Mouse (Mus musculus): ENCODE measurements around the gene Mid1. TPM values are rescaled to one million over a fixed set of nuclear protein-coding genes. Genes with fewer than 3 reads are reported as not detected.
A peak's percentile ranks its signal among the peaks of the same experiment; 100 is the strongest.

The Mid1 gene
- polyA plus RNA-seq, 1 experiment from 2014 or later = 4.2 TPM

GRCm38 (mm10) chrX:169800238-169800637, 115.2 kb downstream of the Mid1 start:
- Histone ChIP-seq H3K36me3 (ENCODE audit: control insufficient read depth, insufficient read depth, low read length) (no peaks in the 10 kb centered on the region), H3K9me3 (ENCODE audit: control insufficient read depth, low read length) (no peaks in the 10 kb centered on the region), H3K27ac (ENCODE audit: low read depth, low read length) (no peak overlapping the region), H3K9ac (ENCODE audit: low read depth, low read length) (no peak overlapping the region), H3K4me1 (ENCODE audit: control insufficient read depth, insufficient read depth, low read depth, low read length) (no peaks in the 10 kb centered on the region), H3K4me2 (ENCODE audit: low read length) (no peak overlapping the region), H3K27me3 (replicated peaks; ENCODE audit: control insufficient read depth, insufficient read depth, low read length) (no peaks in the 10 kb centered on the region; the same call in none of the 2 replicates), H3K4me3 (ENCODE audit: low read length) (no peak overlapping the region)
- WGBS = 30% methylated on average over 4 of the region's 4 CpGs
- ATAC-seq = no peak

GRCm38 (mm10) chrX:169805791-169806190, 120.8 kb downstream of the Mid1 start:
- Histone ChIP-seq H3K27ac (ENCODE audit: low read depth, low read length) (no peak overlapping the region), H3K9me3 (ENCODE audit: control insufficient read depth, low read length) (no peaks in the 10 kb centered on the region), H3K27me3 (replicated peaks; ENCODE audit: control insufficient read depth, insufficient read depth, low read length) (peaks cover 2% of the 10 kb centered on the region; the same call in 1 of the 2 replicates), H3K36me3 (ENCODE audit: control insufficient read depth, insufficient read depth, low read length) (no peaks in the 10 kb centered on the region), H3K4me1 (ENCODE audit: control insufficient read depth, insufficient read depth, low read depth, low read length) (no peaks in the 10 kb centered on the region), H3K4me3 (ENCODE audit: low read length) (no peak overlapping the region), H3K4me2 (ENCODE audit: low read length) (no peak overlapping the region), H3K9ac (ENCODE audit: low read depth, low read length) (no peak overlapping the region)
- ATAC-seq = no peak
- 67% methylated on average over 5 of the region's 5 CpGs for WGBS

GRCm38 (mm10) chrX:169807744-169808143, 122.7 kb downstream of the Mid1 start:
- no peak for ATAC-seq
- H3K4me3 ChIP-seq (ENCODE audit: low read length) = no peak overlapping the region
- WGBS = 80% methylated on average over 3 of the region's 3 CpGs
- no peaks in the 10 kb centered on the region for H3K9me3 ChIP-seq (ENCODE audit: control insufficient read depth, low read length)
- no peak overlapping the region for H3K27ac ChIP-seq (ENCODE audit: low read depth, low read length)
- H3K36me3 ChIP-seq (ENCODE audit: control insufficient read depth, insufficient read depth, low read length) = no peaks in the 10 kb centered on the region
- peaks cover 4% of the 10 kb centered on the region for H3K27me3 ChIP-seq (replicated peaks; ENCODE audit: control insufficient read depth, insufficient read depth, low read length)
- no peak overlapping the region for H3K9ac ChIP-seq (ENCODE audit: low read depth, low read length)
- no peaks in the 10 kb centered on the region for H3K4me1 ChIP-seq (ENCODE audit: control insufficient read depth, insufficient read depth, low read depth, low read length)
- no peak overlapping the region for H3K4me2 ChIP-seq (ENCODE audit: low read length)

GRCm38 (mm10) chrX:169811318-169811717, 126.3 kb downstream of the Mid1 start:
- Histone ChIP-seq H3K4me1 (ENCODE audit: control insufficient read depth, insufficient read depth, low read depth, low read length) (no peaks in the 10 kb centered on the region), H3K4me2 (ENCODE audit: low read length) (no peak overlapping the region), H3K9me3 (ENCODE audit: control insufficient read depth, low read length) (no peaks in the 10 kb centered on the region), H3K36me3 (ENCODE audit: control insufficient read depth, insufficient read depth, low read length) (no peaks in the 10 kb centered on the region), H3K4me3 (ENCODE audit: low read length) (no peak overlapping the region), H3K27me3 (replicated peaks; ENCODE audit: control insufficient read depth, insufficient read depth, low read length) (peaks cover 4% of the 10 kb centered on the region; the same call in 1 of the 2 replicates), H3K27ac (ENCODE audit: low read depth, low read length) (no peak overlapping the region), H3K9ac (ENCODE audit: low read depth, low read length) (no peak overlapping the region)
- 49% methylated on average over 5 of the region's 5 CpGs for WGBS
- ATAC-seq = no peak

- no peak overlapping the region for H3K27ac ChIP-seq (ENCODE audit: low read depth, low read length)
- peaks cover 4% of the 10 kb centered on the region; the same call in 1 of the 2 replicates for H3K27me3 ChIP-seq (replicated peaks; ENCODE audit: control insufficient read depth, insufficient read depth, low read length)
- 80% methylated on average over 2 of the region's 2 CpGs for WGBS
- ATAC-seq = no peak
- no peak overlapping the region for H3K9ac ChIP-seq (ENCODE audit: low read depth, low read length)
- no peaks in the 10 kb centered on the region for H3K36me3 ChIP-seq (ENCODE audit: control insufficient read depth, insufficient read depth, low read length)
- H3K4me2 ChIP-seq (ENCODE audit: low read length) = no peak overlapping the region
- H3K4me1 ChIP-seq (ENCODE audit: control insufficient read depth, insufficient read depth, low read depth, low read length) = no peaks in the 10 kb centered on the region
- no peak overlapping the region for H3K4me3 ChIP-seq (ENCODE audit: low read length)
- H3K9me3 ChIP-seq (ENCODE audit: control insufficient read depth, low read length) = no peaks in the 10 kb centered on the region
Measured at GRCm38 (mm10) chrX:169811783-169812182, 126.8 kb downstream of the Mid1 start.

- Histone ChIP-seq H3K36me3 (ENCODE audit: control insufficient read depth, insufficient read depth, low read length) (no peaks in the 10 kb centered on the region), H3K9me3 (ENCODE audit: control insufficient read depth, low read length) (no peaks in the 10 kb centered on the region), H3K9ac (ENCODE audit: low read depth, low read length) (no peak overlapping the region), H3K4me2 (ENCODE audit: low read length) (no peak overlapping the region), H3K4me1 (ENCODE audit: control insufficient read depth, insufficient read depth, low read depth, low read length) (no peaks in the 10 kb centered on the region), H3K27me3 (replicated peaks; ENCODE audit: control insufficient read depth, insufficient read depth, low read length) (peaks cover 4% of the 10 kb centered on the region; the same call in 1 of the 2 replicates), H3K4me3 (ENCODE audit: low read length) (no peak overlapping the region), H3K27ac (ENCODE audit: low read depth, low read length) (no peak overlapping the region)
- no peak for ATAC-seq
- WGBS = 74% methylated on average over 1 of the region's 1 CpGs
Measured at GRCm38 (mm10) chrX:169813673-169814072, 128.7 kb downstream of the Mid1 start.

- H3K9ac ChIP-seq (ENCODE audit: low read depth, low read length) = no peak overlapping the region
- no peak overlapping the region for H3K4me3 ChIP-seq (ENCODE audit: low read length)
- 29% methylated on average over 10 of the region's 10 CpGs for WGBS
- ATAC-seq = peak; percentile 85
- H3K36me3 ChIP-seq (ENCODE audit: control insufficient read depth, insufficient read depth, low read length) = no peaks in the 10 kb centered on the region
- H3K4me1 ChIP-seq (ENCODE audit: control insufficient read depth, insufficient read depth, low read depth, low read length) = peaks cover 2% of the 10 kb centered on the region; the same call in 1 of the 2 replicates
- no peaks in the 10 kb centered on the region for H3K9me3 ChIP-seq (ENCODE audit: control insufficient read depth, low read length)
- H3K4me2 ChIP-seq (ENCODE audit: low read length) = no peak overlapping the region
- no peak overlapping the region for H3K27ac ChIP-seq (ENCODE audit: low read depth, low read length)
- peaks cover 6% of the 10 kb centered on the region; the same call in 1 of the 2 replicates for H3K27me3 ChIP-seq (replicated peaks; ENCODE audit: control insufficient read depth, insufficient read depth, low read length)
Measured at GRCm38 (mm10) chrX:169826947-169827346, 141.9 kb downstream of the Mid1 start.

- peak overlapping the region; percentile 39; the same call in 1 of the 2 replicates for H3K27ac ChIP-seq (ENCODE audit: low read depth, low read length)
- 23% methylated on average over 6 of the region's 7 CpGs for WGBS
Measured at GRCm38 (mm10) chrX:169827720-169828119, 142.7 kb downstream of the Mid1 start.

GRCm38 (mm10) chrX:169828136-169828535, 143.1 kb downstream of the Mid1 start:
- Histone ChIP-seq H3K4me1 (ENCODE audit: control insufficient read depth, insufficient read depth, low read depth, low read length) (peaks cover 2% of the 10 kb centered on the region; the same call in 1 of the 2 replicates), H3K4me2 (ENCODE audit: low read length) (peak overlapping the region; percentile 32), H3K27me3 (replicated peaks; ENCODE audit: control insufficient read depth, insufficient read depth, low read length) (peaks cover 4% of the 10 kb centered on the region; the same call in 1 of the 2 replicates), H3K36me3 (ENCODE audit: control insufficient read depth, insufficient read depth, low read length) (no peaks in the 10 kb centered on the region), H3K27ac (ENCODE audit: low read depth, low read length) (peak overlapping the region; percentile 39; the same call in 1 of the 2 replicates), H3K9me3 (ENCODE audit: control insufficient read depth, low read length) (no peaks in the 10 kb centered on the region), H3K9ac (ENCODE audit: low read depth, low read length) (no peak overlapping the region), H3K4me3 (ENCODE audit: low read length) (peak overlapping the region; percentile 5)
- no peak for ATAC-seq
- WGBS = 22% methylated on average over 5 of the region's 5 CpGs

More at GRCm38 (mm10) chrX:169827720-169828119, 142.7 kb downstream of the Mid1 start:
- Histone ChIP-seq H3K9ac (ENCODE audit: low read depth, low read length) (no peak overlapping the region; the same call in 1 of the 2 replicates), H3K9me3 (ENCODE audit: control insufficient read depth, low read length) (no peaks in the 10 kb centered on the region), H3K27me3 (replicated peaks; ENCODE audit: control insufficient read depth, insufficient read depth, low read length) (peaks cover 6% of the 10 kb centered on the region; the same call in 1 of the 2 replicates), H3K4me2 (ENCODE audit: low read length) (peak overlapping the region; percentile 32), H3K4me3 (ENCODE audit: low read length) (peak overlapping the region; percentile 5), H3K36me3 (ENCODE audit: control insufficient read depth, insufficient read depth, low read length) (no peaks in the 10 kb centered on the region), H3K4me1 (ENCODE audit: control insufficient read depth, insufficient read depth, low read depth, low read length) (peaks cover 2% of the 10 kb centered on the region; the same call in 1 of the 2 replicates)
- no peak for ATAC-seq
